Mouse (Mus musculus) heart, postnatal 10 days (tissue): ENCODE results near the gene Vmn1r202. TPM values are rescaled to one million over a fixed set of nuclear protein-coding genes. Genes with fewer than 3 reads are reported as not detected.
"Not testable (repeated sequence)": the region's sequence is repeated elsewhere in the genome, so short reads cannot be mapped to it uniquely, and the experiment has no call there.

ENCODE experiments used
- DNase-seq, 2 experiments: peaks; one replicate each; pipeline ENCODE4 v3.0.0; 2021
- intact Hi-C: fragments of 180-260 bp; cut with DNase I; formaldehyde crosslinking; loops from one replicate; pipeline ENCODE4 v1.15.1; 2025
- total RNA-seq, 2 experiments: library from RNA; stranded (reverse); gene quantifications; 2 replicates each; pipeline ENCODE4 v1.2.3; 2021

Vmn1r202 gene
- not detected for total RNA-seq

GRCm38 (mm10) chr13:22505281-22505680, at the start of gene Vmn1r202:
Gene Vmn1r202, minus strand, starts transcription at chr13:22505381.
- intact Hi-C loops = loop anchor here (10.0 kb wide), 1 partner anchor 200 kb away; no protein-coding TSS in a partner anchor
- DNase-seq = no peak

GRCm38 (mm10) chr13:22552898-22553297, 47.7 kb upstream of the Vmn1r202 start, which contains the start of gene Vmn1r204:
Gene Vmn1r204, plus strand, starts transcription at chr13:22553198.
- DNase-seq, intact Hi-C loops: not testable (repeated sequence)

- no peak for DNase-seq
- intact Hi-C loops = no loop called here
Observed at GRCm38 (mm10) chr13:22517814-22518213, 12.6 kb upstream of the Vmn1r202 start, which contains the start of gene Vmn1r203. Gene Vmn1r203, plus strand, starts transcription at chr13:22518114.

GRCm38 (mm10) chr13:22502431-22502830, 2.8 kb downstream of the Vmn1r202 start:
- no peak for DNase-seq
- intact Hi-C loops = loop anchor here (10.0 kb wide), 1 partner anchor 198 kb away; no protein-coding TSS in a partner anchor

- no peak for DNase-seq
- intact Hi-C loops = no loop called here
Observed at GRCm38 (mm10) chr13:22471623-22472022, 33.6 kb downstream of the Vmn1r202 start, which contains the start of gene Vmn1r201. Gene Vmn1r201, plus strand, starts transcription at chr13:22471923.

- no peak for DNase-seq
- intact Hi-C loops = no loop called here
Observed at GRCm38 (mm10) chr13:22455145-22455544, 50.0 kb downstream of the Vmn1r202 start.

Other genes starting within 250 kb of the Vmn1r202 start
- not detected for gene Vmn1r195, start 234.9 kb downstream of the Vmn1r202 start, total RNA-seq
- not detected for gene Vmn1r196, start 215.5 kb downstream of the Vmn1r202 start, total RNA-seq
- not detected for gene Vmn1r197, start 180.8 kb downstream of the Vmn1r202 start, total RNA-seq
- gene Vmn1r198, start 155.0 kb downstream of the Vmn1r202 start, total RNA-seq = not detected
- gene Vmn1r199, start 125.6 kb downstream of the Vmn1r202 start, total RNA-seq = not detected
- not detected for gene Vmn1r200, start 115.0 kb downstream of the Vmn1r202 start, total RNA-seq
- gene Vmn1r201, start 33.5 kb downstream of the Vmn1r202 start, total RNA-seq = not detected
- not detected for gene Vmn1r203, start 12.7 kb upstream of the Vmn1r202 start, total RNA-seq
- not detected for gene Vmn1r204, start 47.8 kb upstream of the Vmn1r202 start, total RNA-seq
- not detected for gene Vmn1r205, start 87.6 kb upstream of the Vmn1r202 start, total RNA-seq
- gene Vmn1r206, start 118.9 kb upstream of the Vmn1r202 start, total RNA-seq = not detected
- not detected for gene Vmn1r207-ps, start 224.2 kb upstream of the Vmn1r202 start, total RNA-seq